Mouse (Mus musculus) erythroid progenitor cell, adult 5-6 weeks (primary cell): ENCODE results near the gene Gm17631. TPM values are rescaled to one million over a fixed set of nuclear protein-coding genes. Genes with fewer than 3 reads are reported as not detected.
"Not testable (repeated sequence)": the region's sequence is repeated elsewhere in the genome, so short reads cannot be mapped to it uniquely, and the experiment has no call there.

Experiments used
- ATAC-seq: replicated peaks from 2 replicates; pipeline ENCODE4 v1.8.0; 2016; ENCODE audit warnings: moderate number of reproducible peaks, mild to moderate bottlenecking, moderate TSS enrichment, inconsistent platforms; ENCODE audit not compliant: poor library complexity, low FRiP score, severe bottlenecking
- total RNA-seq, 2 experiments: library from RNA; stranded (forward) in 1 of 2; stranded (reverse) in 1 of 2; fragments of 150-400 nt in 1 of 2; fragments of 186-747, 209-891 nt in 1 of 2; gene quantifications; 2 replicates each; pipeline versions ENCODE4 v1.2.3 to v1.2.4; 2015 to 2017; ENCODE audit warnings: low replicate concordance in 2 of 2

Gm17631 gene
- total RNA-seq (2015; ENCODE audit: low replicate concordance): not detected in 2 replicates
- total RNA-seq (2017; ENCODE audit: low replicate concordance): not detected in 2 replicates

GRCm38 (mm10) chr6:129862349-129862748, at the start of gene Gm17631:
TSS of gene Gm17631 (plus strand) at chr6:129862649.
- ATAC-seq: not testable (repeated sequence)

- ATAC-seq: no peak
Measured at GRCm38 (mm10) chr6:129817731-129818130, 44.7 kb upstream of the Gm17631 start.

GRCm38 (mm10) chr6:129824004-129824403, 38.4 kb upstream of the Gm17631 start:
- ATAC-seq: no peak

GRCm38 (mm10) chr6:129825559-129825958, 36.9 kb upstream of the Gm17631 start:
- ATAC-seq: no peak

- no peak for ATAC-seq
Measured at GRCm38 (mm10) chr6:129876549-129876948, 14.1 kb downstream of the Gm17631 start, which contains the start of gene Klra17. TSS of gene Klra17 (minus strand) at chr6:129876672.

GRCm38 (mm10) chr6:129882525-129882924, 20.1 kb downstream of the Gm17631 start:
- no peak for ATAC-seq

Other genes with a start within 250 kb of the Gm17631 start
- gene Klrk1, start 238.8 kb upstream of the Gm17631 start, total RNA-seq (2015; ENCODE audit: low replicate concordance): 1.8 and 2.5 TPM in 2 replicates
- gene Klrk1, start 238.8 kb upstream of the Gm17631 start, total RNA-seq (2017; ENCODE audit: low replicate concordance): 2.7 and 3.5 TPM in 2 replicates
- gene Klrc3, start 219.3 kb upstream of the Gm17631 start, total RNA-seq (2015; ENCODE audit: low replicate concordance): not detected in 2 replicates
- gene Klrc3, start 219.3 kb upstream of the Gm17631 start, total RNA-seq (2017; ENCODE audit: low replicate concordance): not detected in 2 replicates
- 1.3 and 2.2 TPM in 2 replicates for gene Klrc2, start 202.0 kb upstream of the Gm17631 start, total RNA-seq (2015; ENCODE audit: low replicate concordance)
- gene Klrc2, start 202.0 kb upstream of the Gm17631 start, total RNA-seq (2017; ENCODE audit: low replicate concordance): 0.90 TPM in 1 of 2 replicates, not detected in the other
- 2.5 TPM in 1 of 2 replicates, not detected in the other for gene Klrc1, start 183.7 kb upstream of the Gm17631 start, total RNA-seq (2015; ENCODE audit: low replicate concordance)
- 7.7 TPM in 1 of 2 replicates, not detected in the other for gene Klrc1, start 183.7 kb upstream of the Gm17631 start, total RNA-seq (2017; ENCODE audit: low replicate concordance)
- gene Klri1, start 145.5 kb upstream of the Gm17631 start, total RNA-seq (2015; ENCODE audit: low replicate concordance): not detected in 2 replicates
- 2.4 and 4.0 TPM in 2 replicates for gene Klri1, start 145.5 kb upstream of the Gm17631 start, total RNA-seq (2017; ENCODE audit: low replicate concordance)
- gene Klri2, start 122.2 kb upstream of the Gm17631 start, total RNA-seq (2015; ENCODE audit: low replicate concordance): not detected in 2 replicates
- gene Klri2, start 122.2 kb upstream of the Gm17631 start, total RNA-seq (2017; ENCODE audit: low replicate concordance): 0.39 TPM in 1 of 2 replicates, not detected in the other
- not detected in 2 replicates for gene Gm156, start 78.4 kb upstream of the Gm17631 start, total RNA-seq (2015; ENCODE audit: low replicate concordance)
- not detected in 2 replicates for gene Gm156, start 78.4 kb upstream of the Gm17631 start, total RNA-seq (2017; ENCODE audit: low replicate concordance)
- gene Klra17, start 14.0 kb downstream of the Gm17631 start, total RNA-seq (2015; ENCODE audit: low replicate concordance): 3.2 TPM in 1 of 2 replicates, not detected in the other
- gene Klra17, start 14.0 kb downstream of the Gm17631 start, total RNA-seq (2017; ENCODE audit: low replicate concordance): 0.90 TPM in 1 of 2 replicates, not detected in the other
- not detected in 2 replicates for gene Klra5, start 55.0 kb downstream of the Gm17631 start, total RNA-seq (2015; ENCODE audit: low replicate concordance)
- gene Klra5, start 55.0 kb downstream of the Gm17631 start, total RNA-seq (2017; ENCODE audit: low replicate concordance): not detected in 2 replicates
- 4.7 TPM in 1 of 2 replicates, not detected in the other for gene Klra6, start 164.3 kb downstream of the Gm17631 start, total RNA-seq (2015; ENCODE audit: low replicate concordance)
- not detected in 2 replicates for gene Klra6, start 164.3 kb downstream of the Gm17631 start, total RNA-seq (2017; ENCODE audit: low replicate concordance)
- 3.4 TPM in 1 of 2 replicates, not detected in the other for gene Klra4, start 204.6 kb downstream of the Gm17631 start, total RNA-seq (2015; ENCODE audit: low replicate concordance)
- gene Klra4, start 204.6 kb downstream of the Gm17631 start, total RNA-seq (2017; ENCODE audit: low replicate concordance): not detected in 2 replicates